Mouse (Mus musculus) kidney, embryonic 16.5 days (tissue): ENCODE measurements at regions not wholly inside any gene's neighbourhood (a gene's known extent, or its start where the extent isn't known, plus 50 kb on each side); places are given as distances from the start of the nearest gene placed in this dataset.
A peak's percentile ranks its signal among the peaks of the same experiment; 100 is the strongest.

Experiments
- ATAC-seq: fragments of 200-750 bp; cut with Nextera tagmentation; 2 replicates; pipeline ENCODE4 v1.8.0; 2017; ENCODE audit warnings: moderate TSS enrichment; ENCODE audit not compliant: low FRiP score, low TSS enrichment
- H3K27ac ChIP-seq: fragments of 300-500 bp; sonication (generic); 2 replicates; pipeline ENCODE4 v1.5.1; 2014; ENCODE audit warnings: low read length
- H3K27me3 ChIP-seq: fragments of 300-500 bp; sonication (generic); 2 replicates; pipeline ENCODE4 v1.6.1; 2014; ENCODE audit warnings: low read length, control low read depth, mixed read lengths; ENCODE audit not compliant: insufficient read depth
- H3K36me3 ChIP-seq: fragments of 300-500 bp; sonication (generic); 2 replicates; pipeline ENCODE4 v1.6.1; 2014; ENCODE audit warnings: low read length, control low read depth, mixed read lengths; ENCODE audit not compliant: insufficient read depth
- H3K4me1 ChIP-seq: fragments of 300-500 bp; sonication (generic); 2 replicates; pipeline ENCODE4 v1.6.1; 2014; ENCODE audit warnings: low read length, control low read depth, mixed read lengths; ENCODE audit not compliant: insufficient read depth
- H3K4me2 ChIP-seq: fragments of 300-500 bp; sonication (generic); replicated peaks from 2 replicates; pipeline ENCODE4 v1.6.1; 2014; ENCODE audit warnings: low read depth, low read length
- H3K4me3 ChIP-seq: fragments of 300-500 bp; sonication (generic); 2 replicates; pipeline ENCODE4 v1.5.1; 2014; ENCODE audit warnings: mild to moderate bottlenecking, low read length
- H3K9ac ChIP-seq: fragments of 300-500 bp; sonication (generic); replicated peaks from 2 replicates; pipeline ENCODE4 v1.6.1; 2014; ENCODE audit warnings: low read length
- H3K9me3 ChIP-seq: fragments of 300-500 bp; sonication (generic); 2 replicates; pipeline ENCODE4 v1.6.1; 2016; ENCODE audit warnings: low read length, control low read depth
- WGBS: fragments of 180-500 bp; shearing (Covaris S2); extraction: QIAGEN DNeasy Blood & Tissue Kit; methylation state at CpG from one replicate; pipeline ENCODE4 v1.1.7; 2014; 5-methylcytosine and 5-hydroxymethylcytosine counted together

- Histone ChIP-seq H3K4me1 (peaks cover 26% of the 10 kb centered on the region), H3K36me3 (no peaks in the 10 kb centered on the region), H3K9ac (no peak overlapping the region), H3K27me3 (no peaks in the 10 kb centered on the region), H3K4me2 (no peak overlapping the region), H3K27ac (peak overlapping the region; percentile 70; the same call in 1 of the 2 replicates), H3K4me3 (no peak overlapping the region), H3K9me3 (peaks cover 4% of the 10 kb centered on the region; the same call in 1 of the 2 replicates)
- WGBS, result 20% methylated on average over 2 of the region's 2 CpGs
- ATAC-seq, result peak; percentile 46
These were observed 148.5 kb upstream of the 4931429L15Rik start for GRCm38 (mm10) chr9:46468306-46468705.

GRCm38 (mm10) chr9:46467671-46468070 is 147.9 kb upstream of the 4931429L15Rik start:
- H3K4me2 ChIP-seq, result no peak overlapping the region
- H3K27me3 ChIP-seq, result no peaks in the 10 kb centered on the region
- no peak for ATAC-seq
- 49% methylated on average over 3 of the region's 3 CpGs for WGBS
- no peak overlapping the region for H3K9ac ChIP-seq
- H3K36me3 ChIP-seq, result no peaks in the 10 kb centered on the region
- no peak overlapping the region for H3K27ac ChIP-seq
- H3K4me1 ChIP-seq, result peaks cover 26% of the 10 kb centered on the region
- no peak overlapping the region for H3K4me3 ChIP-seq
- H3K9me3 ChIP-seq, result peaks cover 4% of the 10 kb centered on the region; the same call in 1 of the 2 replicates

- H3K9me3 ChIP-seq, result peaks cover 4% of the 10 kb centered on the region; the same call in 1 of the 2 replicates
- no peak for ATAC-seq
- no peaks in the 10 kb centered on the region for H3K36me3 ChIP-seq
- no peaks in the 10 kb centered on the region for H3K4me1 ChIP-seq
- no peak overlapping the region for H3K27ac ChIP-seq
- H3K9ac ChIP-seq, result no peak overlapping the region
- WGBS, result 82% methylated on average over 5 of the region's 5 CpGs
- H3K4me2 ChIP-seq, result no peak overlapping the region
- no peaks in the 10 kb centered on the region for H3K27me3 ChIP-seq
- H3K4me3 ChIP-seq, result no peak overlapping the region
These were observed 142.9 kb upstream of the 4931429L15Rik start for GRCm38 (mm10) chr9:46462681-46463080.

GRCm38 (mm10) chr9:46457945-46458344 is 138.2 kb upstream of the 4931429L15Rik start:
- ATAC-seq, result no peak
- H3K4me1 ChIP-seq, result no peaks in the 10 kb centered on the region; the same call in 1 of the 2 replicates
- no peaks in the 10 kb centered on the region for H3K36me3 ChIP-seq
- no peak overlapping the region for H3K27ac ChIP-seq
- H3K9ac ChIP-seq, result no peak overlapping the region
- no peaks in the 10 kb centered on the region for H3K27me3 ChIP-seq
- WGBS, result 73% methylated on average over 6 of the region's 6 CpGs
- H3K4me3 ChIP-seq, result no peak overlapping the region
- no peaks in the 10 kb centered on the region for H3K9me3 ChIP-seq
- no peak overlapping the region for H3K4me2 ChIP-seq

GRCm38 (mm10) chr9:46454807-46455610 is 135.2 kb upstream of the 4931429L15Rik start:
- no peaks in the 10 kb centered on the region for H3K9me3 ChIP-seq
- H3K27me3 ChIP-seq, result no peaks in the 10 kb centered on the region
- no peaks in the 10 kb centered on the region; the same call in 1 of the 2 replicates for H3K4me1 ChIP-seq
- no peak overlapping the region for H3K27ac ChIP-seq
- 60% methylated on average over 7 of the region's 7 CpGs for WGBS
- no peak overlapping the region for H3K4me2 ChIP-seq
- no peak overlapping the region for H3K4me3 ChIP-seq
- no peaks in the 10 kb centered on the region for H3K36me3 ChIP-seq
- H3K9ac ChIP-seq, result no peak overlapping the region
- ATAC-seq, result no peak

- H3K27me3 ChIP-seq, result peaks cover 32% of the 10 kb centered on the region
- no peaks in the 10 kb centered on the region; the same call in 1 of the 2 replicates for H3K4me1 ChIP-seq
- no peaks in the 10 kb centered on the region for H3K36me3 ChIP-seq
- H3K4me3 ChIP-seq, result peak overlapping the region; percentile 39
- H3K27ac ChIP-seq, result no peak overlapping the region
- ATAC-seq, result 0 out of 2 replicates have a peak, but pooled peaks have one; percentile 31
- 2% methylated on average over 53 of the region's 53 CpGs for WGBS
- H3K4me2 ChIP-seq, result peak overlapping the region; percentile 60
- no peaks in the 10 kb centered on the region for H3K9me3 ChIP-seq
- H3K9ac ChIP-seq, result 0 out of 2 replicates have a peak overlapping the region, but pooled peaks have one; percentile 17
These were observed 123.7 kb upstream of the 4931429L15Rik start for GRCm38 (mm10) chr9:46443191-46444095.

GRCm38 (mm10) chr9:46442739-46443181 is 123.0 kb upstream of the 4931429L15Rik start:
- Histone ChIP-seq H3K9me3 (no peaks in the 10 kb centered on the region), H3K4me3 (peak overlapping the region; percentile 39), H3K4me2 (peak overlapping the region; percentile 60), H3K36me3 (no peaks in the 10 kb centered on the region), H3K4me1 (no peaks in the 10 kb centered on the region; the same call in 1 of the 2 replicates), H3K27ac (no peak overlapping the region), H3K9ac (no peak overlapping the region), H3K27me3 (peaks cover 32% of the 10 kb centered on the region)
- ATAC-seq, result peak; percentile 28; the same call in 1 of the 2 replicates
- WGBS, result 3% methylated on average over 19 of the region's 19 CpGs

GRCm38 (mm10) chr9:46440226-46440625 is 120.4 kb upstream of the 4931429L15Rik start:
- WGBS, result 56% methylated on average over 5 of the region's 5 CpGs

GRCm38 (mm10) chr9:46434700-46435099 is 114.9 kb upstream of the 4931429L15Rik start:
- no peak for ATAC-seq
- Histone ChIP-seq H3K9me3 (peaks cover 13% of the 10 kb centered on the region), H3K27me3 (peaks cover 5% of the 10 kb centered on the region; the same call in 1 of the 2 replicates), H3K4me3 (no peak overlapping the region), H3K4me2 (no peak overlapping the region), H3K4me1 (no peaks in the 10 kb centered on the region), H3K9ac (no peak overlapping the region), H3K36me3 (no peaks in the 10 kb centered on the region), H3K27ac (no peak overlapping the region)
- WGBS, result 87% methylated on average over 3 of the region's 3 CpGs

More at GRCm38 (mm10) chr9:46440226-46440625, 120.4 kb upstream of the 4931429L15Rik start:
- no peak overlapping the region for H3K4me2 ChIP-seq
- H3K27me3 ChIP-seq, result peaks cover 32% of the 10 kb centered on the region
- H3K27ac ChIP-seq, result no peak overlapping the region
- peaks cover 7% of the 10 kb centered on the region for H3K9me3 ChIP-seq
- H3K4me3 ChIP-seq, result no peak overlapping the region
- ATAC-seq, result no peak
- no peak overlapping the region for H3K9ac ChIP-seq
- no peaks in the 10 kb centered on the region for H3K36me3 ChIP-seq
- H3K4me1 ChIP-seq, result no peaks in the 10 kb centered on the region; the same call in 1 of the 2 replicates
